Mouse (Mus musculus) cortical plate, adult 2 months (tissue): ENCODE measurements around the gene Vmn1r3. TPM values are rescaled to one million over a fixed set of nuclear protein-coding genes. Genes with fewer than 3 reads are reported as not detected.
"Not testable (repeated sequence)": the region's sequence is repeated elsewhere in the genome, so short reads cannot be mapped to it uniquely, and the experiment has no call there.

Experiments used
- H3K27ac ChIP-seq: fragments of 200-500 bp; 2 replicates; pipeline ENCODE4 v1.5.1; 2012; ENCODE audit warnings: low read length, control low read depth, inconsistent platforms; ENCODE audit not compliant: insufficient read depth
- H3K4me1 ChIP-seq: fragments of 200-500 bp; 2 replicates; pipeline ENCODE4 v1.6.1; 2011; ENCODE audit warnings: low read length; ENCODE audit not compliant: control insufficient read depth, insufficient read depth
- H3K4me3 ChIP-seq: fragments of 200-500 bp; 2 replicates; pipeline ENCODE4 v1.5.1; 2011; ENCODE audit warnings: mild to moderate bottlenecking, low read length, control low read depth; ENCODE audit not compliant: insufficient read depth
- CTCF ChIP-seq: fragments of 200-500 bp; IDR thresholded peaks from 2 replicates; pipeline ENCODE4 v1.5.1; 2011; ENCODE audit warnings: mild to moderate bottlenecking, control low read depth, low read length; ENCODE audit not compliant: insufficient read depth; ENCODE audit errors: extremely low read depth
- POLR2A ChIP-seq: fragments of 200-500 bp; IDR thresholded peaks from 2 replicates; pipeline ENCODE4 v1.6.1; 2011; ENCODE audit warnings: mild to moderate bottlenecking, low read length, control low read depth; ENCODE audit not compliant: insufficient read depth; ENCODE audit errors: extremely low read depth
- polyA plus RNA-seq: library from polyadenylated mRNA; depleted of rRNA; stranded (reverse); fragments of >200 nt; gene quantifications from 2 replicates; pipeline ENCODE4 v1.2.3, GENCODE M21; 2012; rRNA removed

The Vmn1r3 gene
- polyA plus RNA-seq, 1 experiment, result not detected

- H3K4me3 ChIP-seq, H3K4me1 ChIP-seq, H3K27ac ChIP-seq: not testable (repeated sequence)
Observed at GRCm38 (mm10) chr4:3176195-3176594, 9.0 kb downstream of the Vmn1r3 start.

GRCm38 (mm10) chr4:3175756-3176155, 9.4 kb downstream of the Vmn1r3 start:
- not testable (repeated sequence) for H3K4me1 ChIP-seq, H3K4me3 ChIP-seq, H3K27ac ChIP-seq

- not testable (repeated sequence) for H3K27ac ChIP-seq, H3K4me3 ChIP-seq, H3K4me1 ChIP-seq
Observed at GRCm38 (mm10) chr4:3174586-3174985, 10.6 kb downstream of the Vmn1r3 start.

GRCm38 (mm10) chr4:3167020-3167419, 18.1 kb downstream of the Vmn1r3 start, which contains the start of gene Vmn1r2:
TSS of gene Vmn1r2 (plus strand) at chr4:3167320.
- not testable (repeated sequence) for H3K4me3 ChIP-seq, H3K4me1 ChIP-seq, H3K27ac ChIP-seq

- H3K4me3 ChIP-seq, result no peak overlapping the region
- no peak for TF ChIP-seq POLR2A
- no peak for TF ChIP-seq CTCF
- H3K4me1 ChIP-seq, result no peaks in the 10 kb centered on the region
- no peak overlapping the region for H3K27ac ChIP-seq
Observed at GRCm38 (mm10) chr4:3165046-3165445, 20.1 kb downstream of the Vmn1r3 start.

- not testable (repeated sequence) for H3K4me3 ChIP-seq, H3K27ac ChIP-seq, H3K4me1 ChIP-seq
Observed at GRCm38 (mm10) chr4:3164429-3164828, 20.7 kb downstream of the Vmn1r3 start.

GRCm38 (mm10) chr4:3153320-3153719, 31.8 kb downstream of the Vmn1r3 start:
- not testable (repeated sequence) for H3K27ac ChIP-seq

GRCm38 (mm10) chr4:3147926-3148325, 37.2 kb downstream of the Vmn1r3 start:
- H3K4me1 ChIP-seq, H3K4me3 ChIP-seq, H3K27ac ChIP-seq: not testable (repeated sequence)

More at GRCm38 (mm10) chr4:3153320-3153719, 31.8 kb downstream of the Vmn1r3 start:
- H3K4me1 ChIP-seq, H3K4me3 ChIP-seq: not testable (repeated sequence)

Other genes starting within 250 kb of the Vmn1r3 start
- not detected in 2 replicates for gene Vmn1r2, start 18.0 kb downstream of the Vmn1r3 start, polyA plus RNA-seq